Mouse (Mus musculus) frontal cortex, adult (tissue): ENCODE results near the gene Pard6b.
A peak's percentile ranks its signal among the peaks of the same experiment; 100 is the strongest.

Experiments used
- ATAC-seq: cut with Nextera tagmentation; 2 replicates; pipeline ENCODE4 v1.9.2; 2017; ENCODE audit warnings: mild to moderate bottlenecking, moderate library complexity, mixed read lengths; ENCODE audit not compliant: low TSS enrichment

Pard6b gene

DNA sequence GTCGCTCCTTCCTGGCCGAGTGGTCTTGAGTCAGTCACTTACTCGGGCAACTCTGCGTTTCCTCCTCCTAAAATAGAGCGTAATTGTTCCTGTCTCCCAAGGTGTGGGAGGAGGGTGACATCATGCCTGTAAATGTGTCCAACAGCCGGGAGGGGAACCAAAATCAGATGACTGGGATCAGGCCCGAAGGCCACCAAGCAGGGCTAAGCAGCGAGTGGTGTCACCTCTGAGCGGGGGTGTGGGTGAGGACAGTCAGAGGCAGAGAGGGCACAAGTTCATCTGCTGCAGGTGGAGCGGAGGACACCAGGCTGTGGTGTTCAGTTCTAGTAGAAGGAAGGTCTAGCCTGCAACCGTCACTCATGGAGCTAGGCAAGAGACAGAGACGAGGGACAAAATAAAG, 17.1 kb upstream of the Pard6b start:
- ATAC-seq: no peak

- ATAC-seq: no peak
Observed at GRCm38 (mm10) chr2:168065511-168065910, 15.3 kb upstream of the Pard6b start.

DNA sequence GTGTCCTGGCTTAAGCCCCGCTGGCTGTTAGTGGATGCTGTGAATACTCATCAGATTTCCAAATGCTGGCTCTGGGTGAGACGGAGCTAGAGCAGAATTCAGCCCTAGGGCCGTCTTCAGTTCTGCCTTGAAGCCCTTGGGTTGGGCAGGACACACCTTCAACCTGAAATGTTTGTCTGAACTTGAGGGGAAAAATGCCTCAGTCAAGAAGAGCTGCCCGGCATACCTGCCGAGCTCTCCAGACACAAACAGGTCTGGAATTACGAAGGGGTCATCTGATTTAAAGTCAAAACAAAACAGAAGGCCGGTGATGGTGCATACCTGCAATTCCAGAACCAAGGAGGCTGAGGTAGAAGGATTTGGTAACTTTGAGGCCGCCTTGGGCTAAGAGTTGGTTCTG, 14.0 kb upstream of the Pard6b start:
- ATAC-seq: no peak

GRCm38 (mm10) chr2:168070425-168070824, 10.4 kb upstream of the Pard6b start:
- ATAC-seq: no peak

- ATAC-seq: peak; percentile 87
Observed at GRCm38 (mm10) chr2:168072436-168073131, 8.2 kb upstream of the Pard6b start.

GRCm38 (mm10) chr2:168073722-168074121, 7.1 kb upstream of the Pard6b start:
- no peak for ATAC-seq

- no peak for ATAC-seq
Observed at GRCm38 (mm10) chr2:168074457-168074856, 6.3 kb upstream of the Pard6b start.

GRCm38 (mm10) chr2:168076840-168077576, 3.8 kb upstream of the Pard6b start:
- ATAC-seq: no peak

- ATAC-seq: no peak
Observed at GRCm38 (mm10) chr2:168078107-168078830, 2.5 kb upstream of the Pard6b start.

GRCm38 (mm10) chr2:168081299-168081932, 612 bp downstream of the Pard6b start:
- ATAC-seq: no peak

DNA sequence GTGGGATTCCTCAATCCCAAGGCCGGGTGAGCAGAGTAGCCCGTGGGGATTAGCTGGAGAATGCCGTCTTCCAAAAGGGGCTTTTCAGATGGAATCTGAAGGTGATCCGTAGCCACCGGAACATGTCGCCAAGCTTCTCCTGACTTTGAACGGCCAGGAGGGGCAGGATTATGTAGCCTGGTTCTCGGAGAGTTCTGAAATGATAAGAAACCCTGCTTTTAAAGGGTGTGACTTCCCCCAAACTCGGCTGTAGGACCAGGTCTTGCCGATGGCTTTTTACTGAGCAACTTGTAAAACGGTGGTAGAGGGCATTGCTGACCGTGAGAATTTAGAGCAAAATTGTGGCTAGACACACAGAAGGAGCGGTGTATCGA, 1.1 kb downstream of the Pard6b start:
- ATAC-seq: no peak

DNA sequence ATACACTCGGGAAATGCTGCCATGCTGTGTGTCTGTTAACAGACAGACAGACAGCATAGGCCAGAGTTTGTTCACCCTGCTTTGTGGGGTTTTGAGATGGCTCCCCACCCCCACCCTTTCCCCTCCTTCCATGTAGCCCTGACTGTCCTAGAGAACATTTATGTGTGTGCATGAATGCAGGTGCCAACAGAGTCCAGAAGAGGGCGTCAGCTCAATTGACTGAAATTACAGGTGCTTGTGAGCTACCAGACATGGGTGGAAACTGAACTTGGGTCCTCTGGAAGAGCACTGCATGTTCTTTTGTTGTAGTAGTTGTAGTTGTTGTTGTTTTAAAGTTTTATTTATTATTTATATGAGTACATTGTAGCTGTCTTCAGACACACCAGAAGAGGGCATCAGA, 2.8 kb downstream of the Pard6b start:
- ATAC-seq: no peak

DNA sequence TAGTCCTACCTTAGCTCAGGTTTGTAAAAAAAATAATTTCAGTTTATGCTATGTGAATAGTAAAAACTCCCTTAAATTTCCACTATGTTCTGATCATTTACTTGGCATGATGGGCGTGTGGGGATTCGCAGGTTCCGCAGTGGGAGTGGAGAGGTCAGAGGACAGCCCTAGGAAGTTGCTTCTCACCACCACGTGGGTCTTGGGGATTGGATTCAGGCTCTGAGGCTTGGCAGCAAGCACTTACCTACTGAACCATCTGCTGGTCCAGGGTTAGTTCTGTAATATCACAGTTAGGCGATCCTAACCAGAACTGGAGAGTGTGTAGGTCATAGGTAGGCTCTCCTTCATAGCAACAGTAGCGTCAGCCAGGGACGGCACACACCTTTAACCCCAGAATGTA, 3.4 kb downstream of the Pard6b start:
- no peak for ATAC-seq

GRCm38 (mm10) chr2:168085621-168086265, 4.9 kb downstream of the Pard6b start:
- no peak for ATAC-seq

GRCm38 (mm10) chr2:168086318-168086717, 5.5 kb downstream of the Pard6b start:
- no peak for ATAC-seq

DNA sequence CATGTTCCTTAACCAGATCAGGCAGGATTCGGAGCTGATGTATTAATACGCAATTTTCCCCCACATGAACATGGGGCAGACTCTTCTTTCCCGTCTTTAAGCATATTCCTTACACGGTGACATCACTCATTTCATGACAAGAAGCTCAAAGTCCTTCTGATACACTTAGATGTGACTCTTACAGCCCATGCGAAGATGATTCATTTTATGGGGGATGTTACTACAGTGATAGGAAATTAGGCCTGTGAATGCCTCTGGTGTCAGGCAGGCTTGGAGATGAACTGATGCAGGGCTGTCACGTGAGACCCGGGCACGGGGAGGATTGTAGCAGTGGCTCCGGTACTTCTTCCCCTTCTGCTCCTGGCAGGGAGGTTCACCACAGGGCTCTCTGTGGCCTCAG, 6.0 kb downstream of the Pard6b start:
- no peak for ATAC-seq

- ATAC-seq: no peak
Observed at GRCm38 (mm10) chr2:168091560-168091959, 10.8 kb downstream of the Pard6b start.

DNA sequence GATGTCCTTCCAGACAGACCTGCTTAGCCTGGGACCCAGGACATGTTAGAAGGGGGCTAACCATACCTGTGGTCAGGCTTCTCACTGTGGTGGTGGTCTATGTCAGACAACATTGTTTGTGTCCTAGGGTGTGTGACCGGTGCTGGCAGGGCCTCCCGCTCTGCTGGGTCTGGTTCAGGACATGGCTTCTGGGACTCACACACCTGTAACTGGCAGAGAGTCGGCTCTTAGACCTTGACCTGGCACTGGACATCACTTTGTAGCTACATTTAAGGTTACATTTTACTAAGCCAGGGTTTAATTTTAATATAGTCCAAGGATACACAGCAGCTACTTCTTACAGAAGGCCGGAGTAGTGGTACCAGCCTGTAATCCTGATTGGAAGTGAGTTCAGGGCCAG, 12.3 kb downstream of the Pard6b start:
- ATAC-seq: no peak

DNA sequence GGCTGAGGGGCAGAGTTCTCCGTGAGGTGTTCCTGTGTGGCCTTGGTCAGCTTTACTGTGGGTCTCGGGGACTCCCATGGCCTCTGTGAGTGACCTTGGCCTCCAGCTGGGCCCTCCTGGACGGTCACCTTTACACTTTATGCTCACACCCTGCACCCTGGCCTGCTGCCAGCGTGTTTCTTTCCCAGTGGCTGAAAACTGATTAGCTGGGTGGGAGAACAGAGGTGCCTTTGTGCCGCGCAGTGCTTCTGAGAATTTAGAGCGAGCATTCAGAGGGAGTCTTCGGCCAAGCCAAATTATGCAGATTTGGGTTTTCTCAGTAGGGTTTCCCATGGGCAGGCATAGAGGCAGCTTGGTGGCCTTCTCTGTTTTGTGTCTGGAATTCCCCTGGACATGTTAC, 14.3 kb downstream of the Pard6b start:
- no peak for ATAC-seq

DNA sequence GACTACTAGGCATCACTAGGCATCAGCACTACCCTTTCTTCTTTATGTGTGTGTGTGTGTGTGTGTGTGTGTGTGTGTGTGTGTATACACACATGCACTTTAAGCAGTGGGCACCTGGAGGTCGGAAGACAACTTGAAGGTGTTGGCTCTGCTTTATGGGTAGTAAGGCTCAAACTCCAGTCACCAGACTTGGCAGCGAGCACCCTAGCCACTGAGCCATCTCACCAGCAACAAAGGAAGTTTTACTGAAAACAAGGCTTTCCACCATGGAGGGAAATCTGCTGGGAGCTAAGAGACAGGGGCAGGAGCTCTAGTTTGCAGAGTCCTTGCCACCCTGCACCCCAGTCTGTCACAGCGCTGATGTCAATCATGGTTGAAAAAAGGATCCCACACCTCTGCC, 15.7 kb downstream of the Pard6b start:
- 0 out of 2 replicates have a peak, but pooled peaks have one; percentile 13 for ATAC-seq

DNA sequence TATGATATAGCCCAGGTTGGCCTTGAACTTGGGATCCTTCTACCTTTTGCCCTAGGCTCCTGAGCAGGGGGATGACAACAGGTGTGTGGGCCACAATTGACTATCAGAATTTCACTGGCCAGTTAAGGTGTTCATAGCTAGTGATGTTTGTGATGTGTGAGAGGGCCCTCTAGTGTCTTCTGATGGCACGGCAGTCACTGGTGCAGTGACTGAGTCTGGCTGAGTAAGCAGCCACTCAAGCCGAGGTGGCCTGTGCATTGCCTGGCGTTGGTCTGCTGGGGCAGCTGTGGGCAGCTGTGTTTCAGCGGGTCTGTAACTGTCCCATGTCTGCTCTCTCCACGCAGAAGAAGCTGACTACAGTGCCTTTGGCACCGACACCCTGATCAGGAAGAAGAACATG, 17.2 kb downstream of the Pard6b start:
- peak; percentile 78 for ATAC-seq

GRCm38 (mm10) chr2:168100008-168100407, 19.2 kb downstream of the Pard6b start:
- no peak for ATAC-seq
